Mouse (Mus musculus) MEL (cell line): ENCODE results near the gene Gm49373. TPM values are rescaled to one million over a fixed set of nuclear protein-coding genes. Genes with fewer than 3 reads are reported as not detected.
A peak's percentile ranks its signal among the peaks of the same experiment; 100 is the strongest.

Experiments
- DNase-seq: peaks from one replicate; pipeline ENCODE4 v3.0.0; 2011; ENCODE audit warnings: low read depth, low spot score
- H3K27ac ChIP-seq: 2 replicates; pipeline ENCODE4 v1.5.1; 2012; ENCODE audit warnings: low read depth, mild to moderate bottlenecking, control low read depth, low read length, moderate library complexity; ENCODE audit not compliant: control insufficient read depth
- H3K27me3 ChIP-seq, 2 experiments: fragments of 150-350 bp in 1 of 2; sonication (generic) in 1 of 2; 2 replicates each; pipeline ENCODE4 v1.6.1; 2012; ENCODE audit warnings: low read length in 2 of 2, mild to moderate bottlenecking in 2 of 2, improper control_type of control experiment in 1 of 2, moderate library complexity in 1 of 2; ENCODE audit not compliant: insufficient read depth in 2 of 2, control insufficient read depth in 1 of 2
- H3K36me3 ChIP-seq, 2 experiments: 2 replicates each; pipeline ENCODE4 v1.6.1; 2012 to 2014; ENCODE audit warnings: low read length in 2 of 2, improper control_type of control experiment in 1 of 2, inconsistent platforms in 1 of 2, mild to moderate bottlenecking in 1 of 2; ENCODE audit not compliant: insufficient read depth in 2 of 2, control insufficient read depth in 1 of 2
- H3K4me1 ChIP-seq, 2 experiments: fragments of 150-350 bp in 1 of 2; sonication (generic) in 1 of 2; 2 replicates each; pipeline ENCODE4 v1.6.1; 2012; ENCODE audit warnings: low read length in 2 of 2, improper control_type of control experiment in 1 of 2, mild to moderate bottlenecking in 1 of 2; ENCODE audit not compliant: insufficient read depth in 2 of 2, control insufficient read depth in 1 of 2
- H3K4me3 ChIP-seq, 2 experiments: fragments of 150-350 bp in 1 of 2; sonication (generic) in 1 of 2; 2 replicates each; pipeline ENCODE4 v1.5.1; 2012; ENCODE audit warnings: low read depth in 2 of 2, low read length in 2 of 2, mild to moderate bottlenecking in 2 of 2, moderate library complexity in 2 of 2, control low read depth in 1 of 2, improper control_type of control experiment in 1 of 2; ENCODE audit not compliant: control insufficient read depth in 1 of 2, insufficient read depth in 1 of 2
- H3K79me2 ChIP-seq: 2 replicates; pipeline ENCODE4 v1.6.1; 2012; ENCODE audit warnings: mild to moderate bottlenecking, low read length, moderate library complexity; ENCODE audit not compliant: control insufficient read depth, poor library complexity, insufficient read depth
- H3K9ac ChIP-seq: 2 replicates; pipeline ENCODE4 v1.6.1; 2012; ENCODE audit warnings: low read depth, mild to moderate bottlenecking, control low read depth, low read length, moderate library complexity; ENCODE audit not compliant: control insufficient read depth, poor library complexity, severe bottlenecking
- H3K9me3 ChIP-seq: fragments of 150-350 bp; sonication (generic); replicated peaks from 2 replicates; pipeline ENCODE4 v1.6.1; 2012; ENCODE audit warnings: mild to moderate bottlenecking, low read length, improper control_type of control experiment, moderate library complexity; ENCODE audit not compliant: insufficient read depth
- BHLHE40 ChIP-seq: IDR thresholded peaks from 2 replicates; pipeline ENCODE4 v1.6.1; 2012; ENCODE audit warnings: low read depth, mild to moderate bottlenecking, inconsistent platforms, low read length, improper control_type of control experiment, borderline replicate concordance
- CHD1 ChIP-seq: IDR thresholded peaks from 2 replicates; pipeline ENCODE4 v1.6.1; 2012; ENCODE audit warnings: low read depth, mild to moderate bottlenecking, inconsistent platforms, low read length, improper control_type of control experiment
- E2F4 ChIP-seq: IDR thresholded peaks from 2 replicates; pipeline ENCODE4 v1.6.1; 2011; ENCODE audit warnings: low read depth, low read length, improper control_type of control experiment, borderline replicate concordance
- ELF1 ChIP-seq: IDR thresholded peaks from 2 replicates; pipeline ENCODE4 v1.6.1; 2014; ENCODE audit warnings: low read depth, mild to moderate bottlenecking, inconsistent platforms, low read length, improper control_type of control experiment, moderate library complexity
- EP300 ChIP-seq, 2 experiments: IDR thresholded peaks; 2 replicates each; pipeline ENCODE4 v1.6.1; 2011; ENCODE audit warnings: improper control_type of control experiment in 2 of 2, low read length in 2 of 2, low read depth in 1 of 2, mild to moderate bottlenecking in 1 of 2
- GABPA ChIP-seq: IDR thresholded peaks from 2 replicates; pipeline ENCODE4 v1.6.1; 2012; ENCODE audit warnings: low read depth, mild to moderate bottlenecking, inconsistent platforms, low read length, improper control_type of control experiment, moderate library complexity
- GATA1 ChIP-seq: IDR thresholded peaks from 2 replicates; pipeline ENCODE4 v1.6.1; 2011; ENCODE audit warnings: low read depth, low read length, improper control_type of control experiment
- HCFC1 ChIP-seq: IDR thresholded peaks from 2 replicates; pipeline ENCODE4 v1.6.1; 2012; ENCODE audit warnings: low read depth, mild to moderate bottlenecking, inconsistent platforms, low read length, improper control_type of control experiment, moderate library complexity
- MAFK ChIP-seq: IDR thresholded peaks from 2 replicates; pipeline ENCODE4 v1.6.1; 2011; ENCODE audit warnings: low read depth, mild to moderate bottlenecking, low read length, improper control_type of control experiment, borderline replicate concordance
- MAX ChIP-seq: IDR thresholded peaks from 2 replicates; pipeline ENCODE4 v1.6.1; 2011; ENCODE audit warnings: low read length, improper control_type of control experiment
- MAZ ChIP-seq: IDR thresholded peaks from 2 replicates; pipeline ENCODE4 v1.6.1; 2012; ENCODE audit warnings: low read depth, mild to moderate bottlenecking, inconsistent platforms, low read length, improper control_type of control experiment
- MEF2A ChIP-seq: IDR thresholded peaks from 2 replicates; pipeline ENCODE4 v1.6.1; 2014; ENCODE audit warnings: low read depth, mild to moderate bottlenecking, inconsistent platforms, low read length, improper control_type of control experiment; ENCODE audit not compliant: poor library complexity, insufficient replicate concordance, severe bottlenecking; ENCODE audit errors: extremely low read depth
- MXI1 ChIP-seq: IDR thresholded peaks from 2 replicates; pipeline ENCODE4 v1.6.1; 2011; ENCODE audit warnings: mild to moderate bottlenecking, low read depth, low read length, improper control_type of control experiment
- MYB ChIP-seq: IDR thresholded peaks from 2 replicates; pipeline ENCODE4 v1.6.1; 2011; ENCODE audit warnings: mild to moderate bottlenecking, low read depth, low read length, improper control_type of control experiment
- MYC ChIP-seq: IDR thresholded peaks from 2 replicates; pipeline ENCODE4 v1.6.1; 2011; ENCODE audit warnings: low read depth, mild to moderate bottlenecking, low read length, improper control_type of control experiment, moderate library complexity
- NELFE ChIP-seq: IDR thresholded peaks from 2 replicates; pipeline ENCODE4 v1.6.1; 2011; ENCODE audit warnings: low read depth, low read length, improper control_type of control experiment
- NRF1 ChIP-seq: IDR thresholded peaks from 2 replicates; pipeline ENCODE4 v1.6.1; 2014; ENCODE audit warnings: low read depth, mild to moderate bottlenecking, inconsistent platforms, low read length, improper control_type of control experiment, moderate library complexity; ENCODE audit not compliant: poor library complexity, insufficient read depth, severe bottlenecking
- POLR2A ChIP-seq, 2 experiments: IDR thresholded peaks; 2 replicates each; pipeline ENCODE4 v1.6.1; 2011 to 2012; ENCODE audit warnings: low read length in 2 of 2, mild to moderate bottlenecking in 2 of 2, control low read depth in 1 of 2, improper control_type of control experiment in 1 of 2, low read depth in 1 of 2, moderate library complexity in 1 of 2; ENCODE audit not compliant: control insufficient read depth in 1 of 2, insufficient read depth in 1 of 2, poor library complexity in 1 of 2
- RCOR1 ChIP-seq: IDR thresholded peaks from 2 replicates; pipeline ENCODE4 v1.6.1; 2012; ENCODE audit warnings: low read depth, mild to moderate bottlenecking, inconsistent platforms, low read length, improper control_type of control experiment
- SIN3A ChIP-seq: IDR thresholded peaks from 2 replicates; pipeline ENCODE4 v1.6.1; 2012; ENCODE audit warnings: low read length, improper control_type of control experiment, inconsistent platforms
- SMC3 ChIP-seq: IDR thresholded peaks from 2 replicates; pipeline ENCODE4 v1.6.1; 2011; ENCODE audit warnings: low read depth, low read length, improper control_type of control experiment
- TBP ChIP-seq: IDR thresholded peaks from 2 replicates; pipeline ENCODE4 v1.8.0; 2011; ENCODE audit warnings: low read depth, low read length, improper control_type of control experiment
- TCF12 ChIP-seq: IDR thresholded peaks from 2 replicates; pipeline ENCODE4 v1.6.1; 2014; ENCODE audit warnings: low read depth, mild to moderate bottlenecking, inconsistent platforms, low read length, improper control_type of control experiment, moderate library complexity
- USF1 ChIP-seq: IDR thresholded peaks from 2 replicates; pipeline ENCODE4 v1.6.1; 2014; ENCODE audit warnings: low read depth, mild to moderate bottlenecking, inconsistent platforms, low read length, improper control_type of control experiment, moderate library complexity
- ZC3H11A ChIP-seq: IDR thresholded peaks from 2 replicates; pipeline ENCODE4 v1.6.1; 2012; ENCODE audit warnings: low read depth, mild to moderate bottlenecking, inconsistent platforms, low read length, improper control_type of control experiment
- ZKSCAN1 ChIP-seq: IDR thresholded peaks from 2 replicates; pipeline ENCODE4 v1.6.1; 2012; ENCODE audit warnings: low read depth, mild to moderate bottlenecking, inconsistent platforms, low read length, improper control_type of control experiment, moderate library complexity
- ZMIZ1 ChIP-seq: IDR thresholded peaks from 2 replicates; pipeline ENCODE4 v1.6.1; 2012; ENCODE audit warnings: low read depth, mild to moderate bottlenecking, inconsistent platforms, low read length, improper control_type of control experiment, moderate library complexity
- ZNF384 ChIP-seq: IDR thresholded peaks from 2 replicates; pipeline ENCODE4 v1.6.1; 2012; ENCODE audit warnings: low read depth, mild to moderate bottlenecking, inconsistent platforms, low read length, improper control_type of control experiment
- polyA plus RNA-seq, 2 experiments: library from polyadenylated mRNA; stranded (reverse) in 1 of 2; unstranded in 1 of 2; fragments of >175 nt in 1 of 2; fragments of >200 nt in 1 of 2; gene quantifications; 2 replicates each; pipeline versions ENCODE4 v1.2.1 to v1.2.4; 2012; ENCODE audit warnings: low replicate concordance in 2 of 2, low read depth in 1 of 2; ENCODE audit not compliant: insufficient read length in 2 of 2, insufficient read depth in 1 of 2, missing spikeins in 1 of 2
- total RNA-seq: library from RNA; depleted of rRNA; stranded (reverse); fragments of 300-350 nt; gene quantifications from 2 replicates; pipeline ENCODE4 v1.2.3, GENCODE M21; 2012

Gene Gm49373
- total and polyA plus RNA-seq, 3 experiments = 6.4 to 8.3 TPM; not detected in 1

GRCm38 (mm10) chr9:21051578-21051977, 21.3 kb downstream of the Gm49373 start (continued):
- peak; percentile 13; the same call in 1 of the 2 replicates for TF ChIP-seq USF1
- TF ChIP-seq SMC3 = peak; percentile 24; the same call in 1 of the 2 replicates
- TF ChIP-seq ELF1 = peak; percentile 29; the same call in 1 of the 2 replicates
- no peak; the same call in 1 of the 2 replicates for TF ChIP-seq MAFK
- peak; percentile 84; the same call in 1 of the 2 replicates for TF ChIP-seq CHD1
- peak; percentile 67 for TF ChIP-seq HCFC1
- TF ChIP-seq ZKSCAN1 = 0 out of 2 replicates have a peak, but pooled peaks have one; percentile 26
- 0 out of 2 replicates have a peak, but pooled peaks have one; percentile 44 for TF ChIP-seq ZMIZ1
- no peak for TF ChIP-seq ZNF384
- TF ChIP-seq NELFE = peak; percentile 27; the same call in 1 of the 2 replicates
- TF ChIP-seq POLR2A (IDR thresholded peaks at IDR 0.05; ENCODE audit: control insufficient read depth in 1 of 2, insufficient read depth in 1 of 2, low read depth in 1 of 2, low read length in 2 of 2, poor library complexity in 1 of 2) = 0 out of 4 replicates have a peak, but pooled peaks of 1 of the 2 experiments have one; percentile 33
- TF ChIP-seq GABPA = 0 out of 2 replicates have a peak, but pooled peaks have one; percentile 0
- peak; percentile 93 for TF ChIP-seq GATA1
- TF ChIP-seq MYB = no peak; the same call in 1 of the 2 replicates
- TF ChIP-seq MAX = peak; percentile 76
- peak; percentile 64; the same call in 1 of the 2 replicates for TF ChIP-seq BHLHE40
- TF ChIP-seq TBP = peak; percentile 22; the same call in 1 of the 2 replicates
- no peak for TF ChIP-seq ZC3H11A
- TF ChIP-seq, all 39 proteins: peak for 26

DNA sequence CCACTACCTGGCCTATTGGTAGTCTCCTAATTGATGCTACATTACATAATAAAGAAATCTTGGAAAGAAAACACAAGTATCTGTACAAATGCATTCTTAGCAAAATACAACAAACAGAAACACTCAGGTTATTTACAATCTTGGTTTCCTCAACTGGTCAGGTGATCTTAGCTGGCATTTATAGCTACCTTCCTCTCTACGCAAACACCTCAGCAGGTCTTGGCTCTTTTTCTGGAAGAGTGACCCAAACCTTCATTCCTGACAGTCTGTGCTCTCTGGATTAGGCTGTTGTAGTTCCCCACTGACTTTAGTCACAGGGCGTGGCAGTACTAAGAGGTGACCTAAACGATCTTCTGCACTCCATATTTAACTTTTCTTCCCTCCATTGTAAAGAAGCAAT, 27.7 kb downstream of the Gm49373 start:
- no peak for DNase-seq
- no peak overlapping the region for H3K27ac ChIP-seq
- H3K9me3 ChIP-seq = no peaks in the 10 kb centered on the region

More for the DNA sequence above, 27.7 kb downstream of the Gm49373 start:
- TF ChIP-seq GATA1 (no peak), E2F4 (no peak), USF1 (peak; percentile 55; the same call in 1 of the 2 replicates), EP300 (IDR thresholded peaks at IDR 0.05; ENCODE audit: low read depth in 1 of 2, low read length in 2 of 2) (peak in 1 of 2 experiments; percentile 58; a peak in 1 of 4 replicates), MAX (peak; percentile 23; the same call in 1 of the 2 replicates), ZC3H11A (0 out of 2 replicates have a peak, but pooled peaks have one; percentile 26), NELFE (0 out of 2 replicates have a peak, but pooled peaks have one; percentile 26), MYC (peak; percentile 29; the same call in 1 of the 2 replicates), TCF12 (0 out of 2 replicates have a peak, but pooled peaks have one; percentile 9), SIN3A (peak; percentile 56; the same call in 1 of the 2 replicates), HCFC1 (no peak), MXI1 (peak; percentile 64; the same call in 1 of the 2 replicates), ZNF384 (no peak), MAZ (no peak), MEF2A (no peak), RCOR1 (0 out of 2 replicates have a peak, but pooled peaks have one; percentile 31), MYB (no peak), NRF1 (no peak)
- TF ChIP-seq, all 39 proteins: peak for 10
- H3K36me3 ChIP-seq = peaks cover 0 to 37% of the 10 kb centered on the region in 2 experiments; a peak in 2 of 4 replicates
- H3K4me3 ChIP-seq = no peak overlapping the region
- no peak overlapping the region for H3K9ac ChIP-seq
- H3K27me3 ChIP-seq = no peaks in the 10 kb centered on the region
- peaks cover 25 to 37% of the 10 kb centered on the region in 2 experiments for H3K4me1 ChIP-seq
- H3K79me2 ChIP-seq = no peaks in the 10 kb centered on the region
